Mouse (Mus musculus) Muller cell, postnatal 12 days (primary cell): ENCODE measurements around the gene Aff3.

Experiments
- DNase-seq: peaks from one replicate; pipeline ENCODE4 v3.0.0-alpha.2; 2015; ENCODE audit errors: inconsistent ontology term

Aff3 gene

DNA sequence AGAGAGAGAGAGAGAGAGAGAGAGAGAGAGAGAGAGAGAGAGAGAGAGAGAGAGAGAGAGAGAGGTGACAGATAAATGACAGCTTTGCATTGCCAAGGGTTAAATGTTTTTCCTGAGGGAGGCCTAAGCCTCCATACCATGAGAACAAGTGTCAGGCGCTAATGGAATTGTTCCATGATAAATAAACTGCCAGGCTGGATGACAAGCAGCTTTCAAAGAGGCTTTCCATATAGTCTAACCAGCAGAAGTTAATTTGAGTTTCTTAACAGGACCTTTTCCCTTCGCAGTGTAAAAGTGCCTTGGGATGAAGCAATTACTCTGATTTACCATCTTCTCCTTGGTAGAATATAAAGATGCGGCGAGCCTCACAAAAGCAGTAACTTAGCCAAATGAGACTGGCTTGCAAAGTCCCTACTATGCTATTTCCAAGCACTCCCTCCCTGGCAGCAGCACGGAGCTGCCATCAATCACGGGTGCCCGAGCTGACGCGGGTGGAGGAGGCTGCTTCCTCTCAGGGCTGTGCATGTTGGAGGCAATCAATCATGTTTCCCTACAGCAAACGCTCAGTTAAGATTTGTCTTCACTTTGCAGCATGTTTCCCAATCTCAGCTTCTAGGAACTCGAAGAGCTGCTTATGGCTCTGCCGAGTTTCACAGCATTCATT is 119.3 kb downstream of the Aff3 start:
- DNase-seq, result no peak

DNA sequence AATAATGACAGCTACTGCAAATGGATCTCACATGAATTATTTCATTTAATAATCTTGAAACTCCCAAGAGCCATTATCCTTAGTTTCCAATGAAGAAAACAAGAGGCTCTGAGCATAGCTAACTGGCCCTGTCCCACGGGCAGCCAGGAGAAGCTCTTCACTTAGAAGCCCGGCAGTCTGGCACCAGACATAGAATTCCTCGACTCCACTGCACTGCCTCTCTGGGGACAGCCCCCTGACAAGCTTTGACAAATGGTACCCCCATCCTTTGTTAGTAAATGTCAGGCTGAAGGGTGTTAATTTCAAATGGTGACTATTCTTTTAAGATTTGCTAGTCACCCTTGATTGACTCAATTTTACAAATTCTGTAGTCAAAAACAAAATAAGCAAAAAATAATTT is 120.3 kb downstream of the Aff3 start:
- no peak for DNase-seq

DNA sequence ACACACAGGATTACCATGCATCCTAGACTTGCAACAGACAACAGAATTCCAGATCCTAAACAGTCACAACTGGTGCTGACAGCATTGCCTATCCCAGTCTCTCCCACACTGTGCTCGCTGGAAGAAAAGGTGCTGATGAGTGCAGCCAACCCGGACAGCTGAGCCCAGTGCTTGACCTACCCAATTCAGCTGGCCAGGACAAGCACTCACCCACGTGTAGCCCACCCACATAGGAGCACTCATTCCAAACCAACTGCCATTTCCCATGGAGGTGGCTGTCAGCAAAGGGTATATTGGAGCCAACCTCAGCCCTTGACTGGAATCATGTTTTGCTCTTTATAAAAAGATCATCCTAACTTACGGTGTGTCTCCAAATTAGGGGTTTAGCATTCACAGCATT is 123.2 kb downstream of the Aff3 start:
- no peak for DNase-seq

DNA sequence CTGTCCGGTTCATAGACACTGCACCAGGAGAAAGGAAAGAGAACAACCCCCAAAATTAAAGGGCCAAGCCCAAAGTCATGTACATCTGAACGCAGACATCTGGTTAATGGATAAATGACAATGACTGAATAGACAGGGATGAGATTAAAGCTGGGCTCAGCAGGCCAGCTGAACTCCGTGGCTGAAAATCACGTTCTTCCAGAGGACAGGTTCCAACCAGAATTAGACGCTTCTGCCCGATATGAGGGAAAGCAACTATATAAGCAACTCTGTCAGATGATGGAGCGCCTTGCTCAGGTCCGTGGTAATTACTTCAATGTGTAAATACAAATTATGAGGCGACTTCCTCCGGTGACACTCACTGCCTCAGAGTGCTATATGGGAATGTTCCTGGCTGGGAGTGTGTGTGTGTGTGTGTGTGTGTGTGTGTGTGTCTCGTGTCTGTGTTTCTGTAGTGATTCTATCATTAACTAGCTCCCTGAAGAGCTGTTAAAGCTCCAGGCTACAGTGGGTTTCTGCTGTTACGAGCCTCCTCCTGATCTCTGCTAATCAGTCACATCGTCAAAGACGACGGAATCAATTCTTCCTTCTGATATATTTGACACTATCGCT is 127.7 kb downstream of the Aff3 start:
- DNase-seq, result no peak

DNA sequence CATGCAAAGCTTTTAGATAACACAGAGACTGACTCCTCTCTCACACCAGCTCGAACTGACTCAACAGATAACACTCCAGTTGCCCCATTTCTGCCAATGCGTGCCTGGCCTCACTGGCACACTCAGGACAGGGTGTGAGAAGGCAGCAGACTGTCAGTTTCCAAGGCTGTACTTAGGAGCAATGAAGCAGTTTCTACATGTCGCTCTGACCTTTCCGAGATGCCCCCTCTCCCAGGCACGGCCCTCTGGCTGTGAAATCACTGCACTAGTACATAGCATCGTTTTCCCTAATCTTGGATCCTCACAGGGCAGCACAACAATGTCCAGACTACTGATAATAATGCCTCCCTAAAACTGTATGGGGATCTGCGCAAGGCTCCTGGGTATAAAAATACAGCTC is 132.2 kb downstream of the Aff3 start:
- no peak for DNase-seq

DNA sequence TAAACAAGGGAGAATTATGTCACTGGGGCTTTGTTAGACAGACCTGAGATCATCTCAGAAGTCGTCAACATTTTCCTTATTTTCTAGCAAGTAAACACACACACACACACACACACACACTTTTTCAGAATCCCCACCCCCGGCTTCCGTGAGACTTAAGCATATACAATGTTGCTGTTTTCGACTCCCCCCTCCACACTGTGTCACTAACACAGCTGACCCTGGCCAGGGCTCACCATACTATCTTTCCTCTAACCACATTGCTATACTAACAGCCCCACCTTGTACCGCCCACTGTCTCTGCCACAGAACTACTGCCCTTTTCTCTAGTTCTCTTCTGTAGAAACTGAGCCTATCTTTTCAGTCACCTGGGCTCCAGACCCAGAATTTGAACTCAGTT is 136.1 kb downstream of the Aff3 start:
- DNase-seq, result no peak

DNA sequence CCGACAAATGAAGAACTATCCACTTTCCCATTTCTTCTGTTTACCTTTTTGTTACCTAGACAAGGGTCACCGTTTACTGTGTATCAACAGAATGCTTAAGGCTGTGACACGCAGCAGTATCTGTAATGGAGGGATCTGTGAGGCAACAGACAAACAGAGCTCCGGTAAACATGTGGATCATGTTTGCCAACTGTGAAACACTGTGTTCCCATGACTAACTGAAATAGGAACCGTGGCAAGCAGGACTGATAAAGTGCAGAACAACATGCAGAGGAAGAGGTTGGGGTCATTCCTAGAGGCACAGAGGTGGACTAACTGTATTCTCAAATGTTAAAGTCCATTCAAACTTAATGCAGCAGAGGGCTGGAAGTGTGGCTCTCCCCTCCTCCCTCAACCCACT is 138.2 kb downstream of the Aff3 start:
- no peak for DNase-seq

- DNase-seq, result no peak
Observed at GRCm38 (mm10) chr1:38521651-38522050, 143.1 kb downstream of the Aff3 start.

- no peak for DNase-seq
Observed at GRCm38 (mm10) chr1:38516225-38516624, 148.5 kb downstream of the Aff3 start.

DNA sequence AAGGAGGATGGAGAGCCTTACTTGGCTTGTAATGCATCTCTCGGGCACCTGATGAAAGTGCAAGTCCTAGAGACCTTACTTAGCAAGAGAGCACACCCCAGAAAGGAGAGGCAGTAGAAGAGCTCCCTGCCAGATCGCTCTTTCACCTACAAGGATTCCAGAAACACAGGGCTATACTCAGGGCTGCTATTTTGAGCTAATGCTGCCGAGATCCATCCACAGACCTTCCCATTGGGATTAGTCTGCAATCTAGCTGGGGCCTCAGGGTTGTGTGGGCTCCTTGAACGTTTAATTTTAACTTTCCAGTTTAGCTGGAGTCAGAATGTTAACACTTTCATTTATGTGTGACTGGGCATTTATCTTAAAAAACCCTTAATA is 150.1 kb downstream of the Aff3 start:
- DNase-seq, result no peak

GRCm38 (mm10) chr1:38513970-38514633 is 150.7 kb downstream of the Aff3 start:
- no peak for DNase-seq

DNA sequence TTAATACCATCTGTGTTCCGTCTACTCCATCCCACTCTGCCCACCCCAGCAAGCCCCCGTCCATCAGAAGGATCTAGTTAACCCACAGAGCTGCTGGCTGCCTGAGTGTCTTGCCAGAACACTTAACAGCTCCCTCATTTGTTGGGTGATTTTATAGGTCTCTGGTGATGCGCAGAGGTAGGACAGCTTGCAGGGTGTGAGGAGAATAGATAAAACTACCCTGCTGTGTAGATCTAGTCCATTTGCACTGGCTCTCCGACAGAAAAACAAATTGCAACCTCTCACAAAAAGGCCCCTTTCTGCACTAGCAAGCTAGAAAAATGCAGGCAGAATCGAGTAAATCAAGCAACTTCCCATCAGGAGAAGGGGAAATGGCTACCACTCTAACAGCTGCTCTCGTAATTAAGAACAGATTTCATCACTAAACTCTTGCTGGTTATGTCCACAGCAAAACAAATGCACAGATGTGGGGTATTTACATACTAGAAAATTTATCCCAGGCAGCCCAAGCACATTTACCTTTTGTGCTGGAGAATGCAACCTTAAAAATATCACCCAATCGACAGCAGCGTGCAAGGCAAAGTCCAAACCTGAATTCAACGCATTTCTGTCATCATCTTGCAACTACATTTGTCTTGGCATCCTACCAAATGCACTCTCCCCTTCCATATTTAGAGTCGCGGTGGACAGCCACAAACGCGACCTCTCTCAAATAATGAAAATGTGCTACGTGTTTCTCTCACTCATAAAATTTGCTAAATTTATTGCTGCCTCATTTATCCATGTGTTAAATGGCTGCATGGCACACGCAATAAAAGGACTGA is 152.3 kb downstream of the Aff3 start:
- DNase-seq, result no peak

DNA sequence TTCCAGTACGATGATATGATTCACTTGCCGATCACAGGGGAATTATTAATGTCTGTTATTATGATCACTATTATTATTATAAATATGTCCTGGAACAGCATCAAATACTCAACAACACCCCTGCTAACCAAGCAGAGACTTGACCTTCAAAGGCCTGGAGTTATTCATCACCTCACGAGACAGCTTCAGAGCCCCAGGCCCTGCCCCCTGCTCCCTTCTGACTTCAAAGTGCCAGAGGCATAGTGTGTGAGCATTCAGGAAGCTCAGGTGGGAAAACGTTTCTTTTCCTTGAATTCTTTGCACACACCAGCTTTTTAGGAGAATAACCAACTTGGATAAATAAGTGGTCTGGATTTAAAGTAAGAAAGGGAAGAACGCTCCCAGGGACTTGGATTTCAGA is 153.7 kb downstream of the Aff3 start:
- DNase-seq, result no peak

GRCm38 (mm10) chr1:38509301-38509700 is 155.5 kb downstream of the Aff3 start:
- DNase-seq, result no peak

- no peak for DNase-seq
Observed at GRCm38 (mm10) chr1:38507636-38508179, 157.0 kb downstream of the Aff3 start.

DNA sequence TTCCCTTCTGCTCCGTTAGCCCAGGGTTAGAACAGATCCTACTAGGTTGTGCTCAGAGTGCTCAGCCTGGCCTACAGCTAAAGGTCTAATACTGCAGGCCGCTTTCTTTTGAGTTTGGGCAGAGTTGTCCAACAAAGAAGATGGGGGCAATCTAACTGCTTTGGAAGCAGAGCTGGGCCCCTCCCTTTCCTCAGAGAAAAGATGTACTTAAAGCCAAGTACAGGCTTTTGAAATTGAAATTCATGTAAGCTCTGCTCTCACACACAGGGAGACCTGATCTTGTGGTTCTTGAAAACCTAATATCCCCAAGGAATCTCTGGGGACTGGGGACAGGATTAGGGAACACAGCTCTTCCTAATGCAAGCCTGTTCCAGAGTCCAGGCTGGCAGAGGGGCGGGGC is 158.4 kb downstream of the Aff3 start:
- no peak for DNase-seq

GRCm38 (mm10) chr1:38503431-38504089 is 161.2 kb downstream of the Aff3 start:
- DNase-seq, result peak; percentile 12

GRCm38 (mm10) chr1:38502797-38503196 is 162.0 kb downstream of the Aff3 start:
- DNase-seq, result no peak

- no peak for DNase-seq
Observed at GRCm38 (mm10) chr1:38501231-38501630, 163.5 kb downstream of the Aff3 start.

DNA sequence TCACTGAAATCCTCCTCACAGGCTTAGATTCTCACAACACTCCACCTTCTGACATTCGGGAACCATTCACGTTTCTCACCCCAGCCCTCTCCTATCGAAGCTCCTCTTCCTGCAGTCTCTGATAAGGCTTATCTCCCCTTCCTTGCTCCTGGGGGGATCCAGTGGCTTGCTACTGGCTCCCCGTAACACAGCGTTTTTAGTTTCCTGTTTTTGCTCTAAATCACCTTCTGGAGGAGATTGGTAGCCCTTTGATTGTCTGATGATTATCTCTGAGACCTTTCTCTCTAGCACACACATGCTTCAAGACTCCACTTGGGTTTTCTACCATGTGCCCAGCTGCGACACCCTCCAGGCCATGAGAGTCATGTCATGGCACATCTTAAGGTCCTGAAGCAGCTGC is 165.3 kb downstream of the Aff3 start:
- DNase-seq, result no peak

DNA sequence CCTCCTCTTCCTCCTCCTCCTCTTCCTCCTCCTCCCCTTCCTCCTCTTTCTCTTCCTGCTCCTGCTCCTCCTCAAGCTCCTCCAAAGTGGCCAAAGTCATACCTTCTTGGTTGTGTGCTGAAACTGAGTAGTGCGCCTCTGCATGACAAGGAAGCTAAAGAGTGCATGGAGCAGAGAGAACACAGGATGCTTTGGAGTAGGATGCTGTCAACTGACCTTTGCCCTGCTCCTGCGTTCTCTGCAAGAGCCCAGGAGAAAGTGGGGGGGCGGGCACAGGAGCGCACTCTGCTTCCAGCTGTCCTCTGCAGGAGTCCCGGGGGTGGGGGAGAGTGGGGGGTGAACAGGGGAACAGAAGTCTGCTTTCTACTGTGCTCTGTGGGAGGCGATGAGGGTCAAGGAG is 167.2 kb downstream of the Aff3 start:
- no peak for DNase-seq
